Mouse (Mus musculus): ENCODE results near the gene Tmem213.

DNA sequence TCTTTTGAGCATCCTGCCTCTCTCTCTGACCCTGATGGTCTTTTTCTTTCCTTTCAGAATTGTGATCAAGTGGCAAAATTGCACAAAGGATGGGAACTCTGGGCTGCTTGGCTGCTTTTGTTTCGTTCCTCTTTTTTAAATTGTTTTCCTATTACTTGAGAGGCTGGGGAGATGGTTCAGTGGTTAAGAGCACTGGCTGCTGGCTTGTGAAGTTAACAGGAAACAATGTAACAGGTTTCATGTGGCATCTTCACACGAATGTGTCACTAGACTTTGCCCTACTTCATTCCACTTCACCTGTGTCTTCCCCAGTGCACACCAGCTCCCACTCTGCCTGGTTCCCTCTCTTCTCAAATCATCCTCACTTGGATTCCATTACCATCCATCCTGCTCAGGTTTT is 44.4 kb upstream of the Tmem213 start:
- TF ChIP-seq POLR2A (IDR thresholded peaks at IDR 0.05; ENCODE audit: borderline replicate concordance, low read depth, low read length) (no peak), CTCF (IDR thresholded peaks at IDR 0.05; ENCODE audit: low read depth, low read length) (no peak)
